Mouse (Mus musculus): Measurements from ENCODE around the gene Kcna2. TPM values are rescaled to one million over a fixed set of nuclear protein-coding genes. Genes with fewer than 3 reads are reported as not detected.

The Kcna2 gene
- 0.99 and 1.2 TPM in 2 replicates for total RNA-seq (2014; rRNA removed; ENCODE audit: low replicate concordance)
- polyA plus RNA-seq (2015; fragmentation: Nextera tagmentation; extraction: Ambion mirVana): 0.01 and 0.07 TPM in 2 replicates

GRCm38 (mm10) chr3:107100811-107101455 is at the start of gene Kcna2:
Gene Kcna2 (plus strand): TSS chr3:107101146.
- no peaks in the 10 kb centered on the region for H3K36me3 ChIP-seq (replicated peaks; ENCODE audit: control insufficient read depth, insufficient read depth, low read length)

GRCm38 (mm10) chr3:107061468-107061867 is 39.5 kb upstream of the Kcna2 start:
- H3K4me3 ChIP-seq (ENCODE audit: low read depth, low read length): no peak overlapping the region
- H3K9me3 ChIP-seq (replicated peaks; ENCODE audit: control insufficient read depth, low read length): no peaks in the 10 kb centered on the region
- 92% methylated on average over 1 of the region's 1 CpGs for WGBS
- no peak for TF ChIP-seq EP300 (IDR thresholded peaks at IDR 0.05; ENCODE audit: low read depth)
- TF ChIP-seq CTCF (IDR thresholded peaks at IDR 0.05; ENCODE audit: low read depth): no peak
- H3K27me3 ChIP-seq (ENCODE audit: control insufficient read depth, insufficient read depth, low read length): no peaks in the 10 kb centered on the region
- H3K36me3 ChIP-seq (replicated peaks; ENCODE audit: control insufficient read depth, insufficient read depth, low read length): no peaks in the 10 kb centered on the region
- H3K4me1 ChIP-seq (ENCODE audit: control insufficient read depth, insufficient read depth): no peaks in the 10 kb centered on the region
- no peak overlapping the region for H3K9ac ChIP-seq (replicated peaks; ENCODE audit: low read depth, low read length)
- no peak overlapping the region for H3K27ac ChIP-seq (ENCODE audit: low read depth)
- no peak overlapping the region for H3K4me2 ChIP-seq (ENCODE audit: low read depth, low read length)
- DNase-seq (ENCODE audit: low spot score): no peak
- no peak for ATAC-seq (ENCODE audit: insufficient read depth, low read depth)

More at GRCm38 (mm10) chr3:107100811-107101455, at the start of gene Kcna2:
- ATAC-seq (ENCODE audit: insufficient read depth, low read depth) (no peak), DNase-seq (ENCODE audit: low spot score) (no peak)
- no peak within 1 kb of the TSS for H3K27ac ChIP-seq (ENCODE audit: low read depth)
- TF ChIP-seq EP300 (IDR thresholded peaks at IDR 0.05; ENCODE audit: low read depth) (no peak), CTCF (IDR thresholded peaks at IDR 0.05; ENCODE audit: low read depth) (no peak)
- H3K4me2 ChIP-seq (ENCODE audit: low read depth, low read length): peak within 1 kb of the TSS; percentile 91
- no peak within 1 kb of the TSS for H3K9ac ChIP-seq (replicated peaks; ENCODE audit: low read depth, low read length)
- H3K4me3 ChIP-seq (ENCODE audit: low read depth, low read length): peak within 1 kb of the TSS; percentile 56
- H3K27me3 ChIP-seq (ENCODE audit: control insufficient read depth, insufficient read depth, low read length): peaks cover 55% of the 10 kb centered on the region
- WGBS: 4% methylated on average over 16 of the region's 16 CpGs
- no peaks in the 10 kb centered on the region for H3K4me1 ChIP-seq (ENCODE audit: control insufficient read depth, insufficient read depth)
- H3K9me3 ChIP-seq (replicated peaks; ENCODE audit: control insufficient read depth, low read length): no peaks in the 10 kb centered on the region

GRCm38 (mm10) chr3:107062771-107063170 is 38.2 kb upstream of the Kcna2 start:
- 53% methylated on average over 1 of the region's 1 CpGs for WGBS
- no peaks in the 10 kb centered on the region for H3K27me3 ChIP-seq (ENCODE audit: control insufficient read depth, insufficient read depth, low read length)
- TF ChIP-seq CTCF (IDR thresholded peaks at IDR 0.05; ENCODE audit: low read depth) (no peak), EP300 (IDR thresholded peaks at IDR 0.05; ENCODE audit: low read depth) (no peak)
- no peak overlapping the region for H3K9ac ChIP-seq (replicated peaks; ENCODE audit: low read depth, low read length)
- H3K4me3 ChIP-seq (ENCODE audit: low read depth, low read length): no peak overlapping the region
- ATAC-seq (ENCODE audit: insufficient read depth, low read depth) (no peak), DNase-seq (ENCODE audit: low spot score) (peak; percentile 13)
- no peak overlapping the region for H3K27ac ChIP-seq (ENCODE audit: low read depth)
- no peaks in the 10 kb centered on the region for H3K9me3 ChIP-seq (replicated peaks; ENCODE audit: control insufficient read depth, low read length)
- no peak overlapping the region for H3K4me2 ChIP-seq (ENCODE audit: low read depth, low read length)
- H3K4me1 ChIP-seq (ENCODE audit: control insufficient read depth, insufficient read depth): no peaks in the 10 kb centered on the region
- no peaks in the 10 kb centered on the region for H3K36me3 ChIP-seq (replicated peaks; ENCODE audit: control insufficient read depth, insufficient read depth, low read length)

GRCm38 (mm10) chr3:107065510-107066095 is 35.3 kb upstream of the Kcna2 start:
- no peaks in the 10 kb centered on the region for H3K36me3 ChIP-seq (replicated peaks; ENCODE audit: control insufficient read depth, insufficient read depth, low read length)
- 64% methylated on average over 6 of the region's 6 CpGs for WGBS
- H3K4me1 ChIP-seq (ENCODE audit: control insufficient read depth, insufficient read depth): no peaks in the 10 kb centered on the region
- no peaks in the 10 kb centered on the region for H3K9me3 ChIP-seq (replicated peaks; ENCODE audit: control insufficient read depth, low read length)
- no peak for ATAC-seq (ENCODE audit: insufficient read depth, low read depth)
- H3K9ac ChIP-seq (replicated peaks; ENCODE audit: low read depth, low read length): no peak overlapping the region
- H3K27ac ChIP-seq (ENCODE audit: low read depth): no peak overlapping the region
- H3K4me2 ChIP-seq (ENCODE audit: low read depth, low read length): no peak overlapping the region
- TF ChIP-seq EP300 (IDR thresholded peaks at IDR 0.05; ENCODE audit: low read depth): no peak
- TF ChIP-seq CTCF (IDR thresholded peaks at IDR 0.05; ENCODE audit: low read depth): no peak
- H3K4me3 ChIP-seq (ENCODE audit: low read depth, low read length): no peak overlapping the region
- DNase-seq (ENCODE audit: low spot score): no peak
- no peaks in the 10 kb centered on the region for H3K27me3 ChIP-seq (ENCODE audit: control insufficient read depth, insufficient read depth, low read length)

GRCm38 (mm10) chr3:107066165-107066850 is 34.6 kb upstream of the Kcna2 start:
- Histone ChIP-seq H3K27me3 (ENCODE audit: control insufficient read depth, insufficient read depth, low read length) (no peaks in the 10 kb centered on the region), H3K4me3 (ENCODE audit: low read depth, low read length) (no peak overlapping the region), H3K4me2 (ENCODE audit: low read depth, low read length) (no peak overlapping the region), H3K27ac (ENCODE audit: low read depth) (no peak overlapping the region), H3K4me1 (ENCODE audit: control insufficient read depth, insufficient read depth) (no peaks in the 10 kb centered on the region), H3K9ac (replicated peaks; ENCODE audit: low read depth, low read length) (no peak overlapping the region), H3K9me3 (replicated peaks; ENCODE audit: control insufficient read depth, low read length) (no peaks in the 10 kb centered on the region), H3K36me3 (replicated peaks; ENCODE audit: control insufficient read depth, insufficient read depth, low read length) (no peaks in the 10 kb centered on the region)
- DNase-seq (ENCODE audit: low spot score) (no peak), ATAC-seq (ENCODE audit: insufficient read depth, low read depth) (no peak)
- TF ChIP-seq CTCF (IDR thresholded peaks at IDR 0.05; ENCODE audit: low read depth): no peak
- TF ChIP-seq EP300 (IDR thresholded peaks at IDR 0.05; ENCODE audit: low read depth): no peak
- 70% methylated on average over 7 of the region's 7 CpGs for WGBS
